Mouse (Mus musculus): ENCODE measurements around the gene Kcnb1.

Gene Kcnb1

GRCm38 (mm10) chr2:167080387-167080786 lies 109.6 kb downstream of the Kcnb1 start:
- DNase-seq (ENCODE audit: low read depth, low spot score): no peak

GRCm38 (mm10) chr2:167079535-167080257 lies 110.3 kb downstream of the Kcnb1 start:
- DNase-seq (ENCODE audit: low read depth, low spot score): no peak

GRCm38 (mm10) chr2:167078931-167079495 lies 110.9 kb downstream of the Kcnb1 start:
- DNase-seq (ENCODE audit: low read depth, low spot score): no peak

GRCm38 (mm10) chr2:167078486-167078885 lies 111.5 kb downstream of the Kcnb1 start:
- no peak for DNase-seq (ENCODE audit: low read depth, low spot score)

GRCm38 (mm10) chr2:167077199-167077962 lies 112.6 kb downstream of the Kcnb1 start:
- no peak for DNase-seq (ENCODE audit: low read depth, low spot score)

- DNase-seq (ENCODE audit: low read depth, low spot score): no peak
Measured at GRCm38 (mm10) chr2:167076759-167077158, 113.2 kb downstream of the Kcnb1 start.

DNA sequence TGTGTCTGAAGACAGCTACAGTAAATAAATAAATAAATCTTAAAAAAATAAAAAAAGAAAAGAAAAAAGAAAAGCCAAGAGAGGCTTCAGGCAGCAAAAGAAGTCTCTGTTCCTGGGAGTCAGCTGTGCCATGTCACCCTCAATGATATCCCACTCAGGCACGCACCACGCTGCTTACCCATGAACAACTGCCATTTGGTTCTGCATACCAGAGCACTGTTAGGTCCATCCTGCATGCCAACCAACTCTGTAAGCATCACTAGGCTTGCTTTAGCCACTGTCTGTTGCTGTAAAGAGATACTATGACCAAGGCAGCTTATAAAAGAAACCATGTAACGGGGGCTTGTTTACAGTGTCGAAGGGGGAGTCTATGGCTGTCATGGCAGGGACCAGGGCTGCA lies 113.6 kb downstream of the Kcnb1 start:
- no peak for DNase-seq (ENCODE audit: low read depth, low spot score)

DNA sequence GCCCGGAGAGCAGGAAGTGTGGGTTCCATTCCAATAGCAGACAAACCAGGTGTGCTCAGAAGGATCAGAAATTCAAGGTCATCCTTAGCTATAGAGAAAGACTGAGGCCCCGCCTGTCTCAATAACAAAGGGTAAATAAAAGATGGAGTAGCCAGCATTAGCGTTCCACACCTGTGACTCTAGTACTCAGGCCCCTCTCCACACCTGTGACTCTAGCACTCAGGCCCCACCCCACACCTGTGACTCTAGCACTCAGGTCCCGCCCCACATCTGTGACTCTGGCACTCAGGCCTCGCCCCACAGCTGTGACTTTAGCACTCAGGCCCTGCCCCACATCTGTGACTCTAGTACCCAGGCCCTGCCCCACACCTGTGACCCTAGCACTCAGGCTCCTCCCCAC lies 115.4 kb downstream of the Kcnb1 start:
- DNase-seq (ENCODE audit: low read depth, low spot score): no peak

GRCm38 (mm10) chr2:167071641-167072601 lies 118.0 kb downstream of the Kcnb1 start:
- DNase-seq (ENCODE audit: low read depth, low spot score): no peak

GRCm38 (mm10) chr2:167071266-167071640 lies 118.7 kb downstream of the Kcnb1 start:
- DNase-seq (ENCODE audit: low read depth, low spot score): no peak

DNA sequence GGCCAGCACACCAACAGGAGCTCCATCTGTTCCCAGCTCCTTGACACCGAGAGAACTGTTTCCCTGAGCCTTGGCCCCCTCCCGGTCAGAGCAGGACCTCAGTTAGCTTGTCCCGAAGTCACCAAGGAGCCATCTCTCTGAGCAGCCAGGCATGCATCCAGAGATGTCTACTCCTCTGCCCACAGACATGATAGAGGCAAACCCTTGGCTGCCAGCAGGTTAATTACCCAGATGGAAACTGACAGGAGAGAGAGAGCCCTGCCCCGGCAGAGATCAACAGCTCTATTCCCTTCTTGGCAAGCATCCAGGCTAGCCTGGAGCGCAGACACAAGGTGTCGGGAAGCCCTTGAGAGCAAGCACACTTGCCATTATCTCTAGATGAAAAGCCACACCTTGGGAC lies 119.6 kb downstream of the Kcnb1 start:
- DNase-seq (ENCODE audit: low read depth, low spot score): no peak

GRCm38 (mm10) chr2:167067575-167067974 lies 122.4 kb downstream of the Kcnb1 start:
- no peak for DNase-seq (ENCODE audit: low read depth, low spot score)

- DNase-seq (ENCODE audit: low read depth, low spot score): no peak
Measured at GRCm38 (mm10) chr2:167066528-167067516, 123.1 kb downstream of the Kcnb1 start.

GRCm38 (mm10) chr2:167066031-167066430 lies 123.9 kb downstream of the Kcnb1 start:
- no peak for DNase-seq (ENCODE audit: low read depth, low spot score)

DNA sequence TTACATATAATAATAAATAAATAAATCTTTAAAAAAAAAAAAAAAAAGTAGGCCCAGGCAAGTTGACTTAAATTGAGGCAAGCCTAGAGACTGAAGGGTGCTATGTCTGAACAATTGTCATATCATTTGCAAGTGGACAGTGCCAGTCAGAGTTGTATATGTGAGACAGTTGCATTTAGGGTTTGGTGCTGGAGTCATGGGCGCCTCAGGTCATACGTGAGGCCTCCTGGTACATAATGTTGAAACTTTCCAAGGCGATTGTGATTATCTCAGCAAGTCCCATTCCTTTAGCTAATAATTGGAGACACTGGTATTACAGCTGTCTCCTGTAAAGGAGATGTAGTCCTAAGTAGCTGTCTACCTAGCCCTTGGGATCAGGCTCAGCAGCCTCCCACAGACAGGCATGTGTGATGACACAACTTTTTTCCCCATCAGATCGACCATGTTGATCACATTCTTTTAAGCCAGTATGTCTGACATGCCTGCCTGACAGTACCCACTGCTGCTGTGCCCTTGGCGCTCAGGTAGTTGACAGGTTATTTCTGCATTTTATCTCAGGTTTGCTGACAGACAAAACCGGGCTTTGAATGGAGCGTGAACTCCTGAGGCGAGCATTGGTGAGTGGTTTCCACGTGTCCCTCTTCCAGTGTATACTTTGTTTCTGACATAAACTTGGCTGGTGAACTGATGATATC lies 125.2 kb downstream of the Kcnb1 start:
- DNase-seq (ENCODE audit: low read depth, low spot score): no peak

GRCm38 (mm10) chr2:167063906-167064496 lies 126.0 kb downstream of the Kcnb1 start:
- DNase-seq (ENCODE audit: low read depth, low spot score): no peak

DNA sequence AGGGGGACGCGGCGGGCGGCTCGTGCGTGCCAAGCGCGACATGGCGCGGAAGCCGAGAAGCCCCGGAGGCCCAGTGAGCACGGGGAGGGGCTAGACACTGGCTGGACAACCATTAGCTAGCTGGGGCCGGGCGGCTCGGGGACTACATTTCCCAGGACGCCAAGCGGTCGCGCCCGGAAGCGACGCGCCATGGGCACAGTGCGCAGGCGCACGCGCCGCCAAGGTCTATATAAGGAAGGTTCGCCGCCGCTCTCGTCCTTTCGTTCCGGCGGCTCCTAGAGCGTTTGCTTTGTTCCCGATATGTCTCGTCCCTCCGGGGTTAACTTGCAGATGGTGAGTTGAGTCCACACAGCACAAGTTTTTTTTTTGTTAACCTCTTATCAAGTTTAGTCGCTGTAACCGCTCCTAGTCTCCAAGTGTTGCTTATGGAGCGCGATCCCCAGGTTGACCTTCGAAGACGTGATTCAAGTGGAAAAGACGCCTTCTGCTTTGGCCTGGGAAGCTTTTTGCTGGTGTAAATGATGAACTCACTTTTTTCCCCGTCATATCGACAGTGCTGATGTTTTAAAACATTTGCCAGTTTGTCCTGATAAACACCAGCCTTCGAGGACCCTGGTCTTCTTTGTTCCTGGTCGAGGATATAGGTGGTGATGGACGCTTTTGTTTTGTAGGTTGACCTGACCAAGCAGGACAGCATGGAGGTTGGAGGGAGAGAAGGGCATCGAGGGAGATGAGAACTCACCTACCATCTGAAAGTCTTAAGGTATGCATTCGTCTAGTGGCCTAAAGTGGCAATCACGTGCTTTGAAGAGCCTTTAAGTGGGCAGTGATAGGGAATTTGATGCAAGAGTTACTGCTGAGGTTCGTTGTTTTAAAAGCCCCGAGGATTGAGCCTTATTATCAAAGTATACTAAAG lies 126.7 kb downstream of the Kcnb1 start, which contains the start of gene Znfx1:
Gene Znfx1 (minus strand): TSS at position 51 of the 916 bp plus-strand sequence.
- no peak for DNase-seq (ENCODE audit: low read depth, low spot score)

GRCm38 (mm10) chr2:167062497-167062911 lies 127.5 kb downstream of the Kcnb1 start:
- DNase-seq (ENCODE audit: low read depth, low spot score): no peak

All from WW6 (cell line).